Mouse (Mus musculus): ENCODE measurements around the gene Hinfp.

- TF ChIP-seq GATA1 (IDR thresholded peaks at IDR 0.05; ENCODE audit: borderline replicate concordance, low read length) (no peak), FLI1 (IDR thresholded peaks at IDR 0.05; ENCODE audit: low read length) (no peak)
Observed at GRCm38 (mm10) chr9:44266478-44267226, 38.8 kb downstream of the Hinfp start.
